ENCODE assay signal across 22 mouse cellular contexts in the genomic region with DNA sequence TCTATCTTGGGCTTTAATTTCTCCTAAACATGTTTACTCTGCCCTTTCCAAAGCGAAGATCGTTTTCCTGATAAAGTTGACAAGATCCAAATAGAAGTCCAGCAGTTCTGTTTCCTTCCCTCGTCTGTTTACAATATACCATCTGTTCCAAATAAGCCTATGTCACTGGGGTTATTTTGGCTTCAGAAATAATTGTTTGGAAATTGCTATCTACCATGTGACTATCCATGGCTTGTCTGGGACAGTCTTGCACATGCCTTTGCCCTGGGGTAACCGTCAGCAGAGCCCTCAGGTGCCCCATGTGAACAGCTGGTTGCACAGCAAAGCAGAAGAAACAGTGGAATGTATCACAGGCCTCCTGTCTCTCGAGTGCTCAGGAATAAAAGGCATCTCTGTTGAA.
DNase-seq lines count a peak whose midpoint lies in the region; ATAC-seq lines count a peak whose summit lies in the region.
"Had no signal": no experiment of that assay in that cellular context is flagged by ENCODE, and none has a peak within 500 bp of the region (broad histone marks: within the 10 kb centered on the region; RNA-seq: fewer than 3 reads in every experiment).

No protein-coding gene starts in this region.

- no peak for ATAC-seq in embryonic facial prominence, embryonic 11.5 days (replicated peaks; ENCODE audit: insufficient number of reproducible peaks, low FRiP score, low TSS enrichment, low read depth)
- no peak for ATAC-seq in hindbrain, embryonic 14.5 days (ENCODE audit: low FRiP score)
- ATAC-seq in hindbrain, embryonic 12.5 days (ENCODE audit: low FRiP score) = no peak
- ATAC-seq in midbrain, embryonic 13.5 days = no peak
- no peak for ATAC-seq in erythroblast, adult 5-6 weeks (replicated peaks; ENCODE audit: low FRiP score, poor library complexity, severe bottlenecking)
- ATAC-seq: intestine, postnatal 0 days had no signal

- DNase-seq in embryonic facial prominence, embryonic 11.5 days (ENCODE audit: low spot score) = peak; percentile 48
- DNase-seq in embryonic facial prominence, embryonic 10.5 days (ENCODE audit: low spot score) = no peak
- DNase-seq in hindbrain, embryonic 14.5 days (ENCODE audit: low spot score) = no peak
- no peak for DNase-seq in midbrain, embryonic 10.5 days (ENCODE audit: low spot score)
- peak; percentile 30 for DNase-seq in lung, postnatal 25 days (ENCODE audit: low spot score)
- DNase-seq: adrenal gland, postnatal 14 days; cerebellum, adult 2 months; cerebellum, postnatal 36 days; embryo, embryonic 11 days; gastrocnemius, postnatal 10 days; kidney, postnatal 25 days; retina, postnatal 1 day; right cerebral cortex, postnatal 25 days; spleen, adult 18-20 months; thymus, postnatal 25 days had no signal

- H3K27me3 ChIP-seq in embryonic facial prominence, embryonic 11.5 days (ENCODE audit: control insufficient read depth, insufficient read depth, low read length) = no peaks in the 10 kb centered on the region
- no peaks in the 10 kb centered on the region for H3K27me3 ChIP-seq in embryonic facial prominence, embryonic 10.5 days (replicated peaks; ENCODE audit: low read depth, poor library complexity, severe bottlenecking)
- no peaks in the 10 kb centered on the region for H3K27me3 ChIP-seq in hindbrain, embryonic 14.5 days (ENCODE audit: control insufficient read depth, insufficient read depth, low read length)
- no peaks in the 10 kb centered on the region for H3K27me3 ChIP-seq in hindbrain, embryonic 12.5 days
- no peaks in the 10 kb centered on the region for H3K27me3 ChIP-seq in midbrain, embryonic 13.5 days
- H3K27me3 ChIP-seq in midbrain, embryonic 10.5 days (ENCODE audit: low read depth, poor library complexity, severe bottlenecking) = no peaks in the 10 kb centered on the region
- H3K27me3 ChIP-seq: embryonic facial prominence, embryonic 15.5 days had no signal

- WGBS in embryonic facial prominence, embryonic 11.5 days = 30% methylated on average over 5 of the region's 5 CpGs
- WGBS in embryonic facial prominence, embryonic 10.5 days = 46% methylated on average over 5 of the region's 5 CpGs
- 43% methylated on average over 5 of the region's 5 CpGs for WGBS in hindbrain, embryonic 14.5 days
- 59% methylated on average over 5 of the region's 5 CpGs for WGBS in hindbrain, embryonic 12.5 days
- 74% methylated on average over 5 of the region's 5 CpGs for WGBS in midbrain, embryonic 13.5 days
- 74% methylated on average over 5 of the region's 5 CpGs for WGBS in midbrain, embryonic 10.5 days

- H3K4me1 ChIP-seq in embryonic facial prominence, embryonic 11.5 days (ENCODE audit: control insufficient read depth, insufficient read depth, low read length) = peaks cover 2% of the 10 kb centered on the region; the same call in 1 of the 2 replicates
- H3K4me1 ChIP-seq in embryonic facial prominence, embryonic 10.5 days = peaks cover 30% of the 10 kb centered on the region
- peaks cover 19% of the 10 kb centered on the region for H3K4me1 ChIP-seq in hindbrain, embryonic 14.5 days (replicated peaks; ENCODE audit: control insufficient read depth, insufficient read depth, low read length)
- peaks cover 17% of the 10 kb centered on the region for H3K4me1 ChIP-seq in hindbrain, embryonic 12.5 days
- H3K4me1 ChIP-seq in midbrain, embryonic 13.5 days (replicated peaks) = peaks cover 12% of the 10 kb centered on the region
- no peaks in the 10 kb centered on the region for H3K4me1 ChIP-seq in midbrain, embryonic 10.5 days

- H3K27ac ChIP-seq in embryonic facial prominence, embryonic 11.5 days (replicated peaks; ENCODE audit: low read depth, low read length) = no peak overlapping the region
- no peak overlapping the region for H3K27ac ChIP-seq in embryonic facial prominence, embryonic 10.5 days (replicated peaks)
- H3K27ac ChIP-seq in hindbrain, embryonic 14.5 days = peak overlapping the region; percentile 64
- H3K27ac ChIP-seq in hindbrain, embryonic 12.5 days = no peak overlapping the region
- 0 out of 2 replicates have a peak overlapping the region, but pooled peaks have one; percentile 30 for H3K27ac ChIP-seq in midbrain, embryonic 13.5 days
- no peak overlapping the region for H3K27ac ChIP-seq in midbrain, embryonic 10.5 days (replicated peaks)
- H3K27ac ChIP-seq: embryonic facial prominence, embryonic 15.5 days had no signal

- no peaks in the 10 kb centered on the region for H3K36me3 ChIP-seq in embryonic facial prominence, embryonic 11.5 days (replicated peaks; ENCODE audit: control insufficient read depth, insufficient read depth, low read depth, low read length)
- peaks cover 11% of the 10 kb centered on the region; the same call in 1 of the 2 replicates for H3K36me3 ChIP-seq in embryonic facial prominence, embryonic 10.5 days (replicated peaks)
- H3K36me3 ChIP-seq in hindbrain, embryonic 14.5 days (replicated peaks; ENCODE audit: control insufficient read depth, insufficient read depth) = no peaks in the 10 kb centered on the region
- H3K36me3 ChIP-seq in hindbrain, embryonic 12.5 days = peaks cover 4% of the 10 kb centered on the region; the same call in 1 of the 2 replicates
- 0 out of 2 replicates have a peak, but pooled peaks cover 6% of the 10 kb centered on the region for H3K36me3 ChIP-seq in midbrain, embryonic 13.5 days
- no peaks in the 10 kb centered on the region for H3K36me3 ChIP-seq in midbrain, embryonic 10.5 days
- H3K36me3 ChIP-seq: embryonic facial prominence, embryonic 15.5 days had no signal

- H3K4me2 ChIP-seq in embryonic facial prominence, embryonic 11.5 days (ENCODE audit: low read depth, low read length) = no peak overlapping the region
- H3K4me2 ChIP-seq in hindbrain, embryonic 14.5 days (replicated peaks) = no peak overlapping the region
- no peak overlapping the region for H3K4me2 ChIP-seq in hindbrain, embryonic 12.5 days (replicated peaks)
- H3K4me2 ChIP-seq in midbrain, embryonic 13.5 days (replicated peaks) = no peak overlapping the region
- H3K4me2 ChIP-seq: embryonic facial prominence, embryonic 15.5 days; heart, embryonic 11.5 days had no signal

- no peak overlapping the region for H3K4me3 ChIP-seq in embryonic facial prominence, embryonic 11.5 days (ENCODE audit: low read depth, low read length)
- H3K4me3 ChIP-seq in embryonic facial prominence, embryonic 10.5 days = no peak overlapping the region
- H3K4me3 ChIP-seq in hindbrain, embryonic 14.5 days (replicated peaks; ENCODE audit: low read length) = no peak overlapping the region
- H3K4me3 ChIP-seq in hindbrain, embryonic 12.5 days = no peak overlapping the region
- H3K4me3 ChIP-seq in midbrain, embryonic 13.5 days (replicated peaks) = no peak overlapping the region
- no peak overlapping the region for H3K4me3 ChIP-seq in midbrain, embryonic 10.5 days
- H3K4me3 ChIP-seq: embryonic facial prominence, embryonic 15.5 days; layer of hippocampus, adult 2 months had no signal

- no peaks in the 10 kb centered on the region for H3K9me3 ChIP-seq in embryonic facial prominence, embryonic 11.5 days (replicated peaks; ENCODE audit: control insufficient read depth, low read length)
- no peaks in the 10 kb centered on the region for H3K9me3 ChIP-seq in embryonic facial prominence, embryonic 10.5 days
- no peaks in the 10 kb centered on the region for H3K9me3 ChIP-seq in hindbrain, embryonic 14.5 days (ENCODE audit: control insufficient read depth, low read length)
- no peaks in the 10 kb centered on the region for H3K9me3 ChIP-seq in hindbrain, embryonic 12.5 days (replicated peaks)
- no peaks in the 10 kb centered on the region for H3K9me3 ChIP-seq in midbrain, embryonic 13.5 days
- H3K9me3 ChIP-seq in midbrain, embryonic 10.5 days (replicated peaks) = no peaks in the 10 kb centered on the region
- H3K9me3 ChIP-seq: embryonic facial prominence, embryonic 15.5 days had no signal

- no peak overlapping the region for H3K9ac ChIP-seq in embryonic facial prominence, embryonic 11.5 days (replicated peaks; ENCODE audit: low read length)
- no peak overlapping the region for H3K9ac ChIP-seq in hindbrain, embryonic 14.5 days
- no peak overlapping the region for H3K9ac ChIP-seq in hindbrain, embryonic 12.5 days
- no peak overlapping the region for H3K9ac ChIP-seq in midbrain, embryonic 13.5 days (replicated peaks)
- H3K9ac ChIP-seq: embryonic facial prominence, embryonic 15.5 days had no signal

Comparison
In these comparisons a context has a peak if more than half of its experiments do, and no peak if none do; other contexts are left out.
1. DNase-seq: peak in embryonic facial prominence, embryonic 11.5 days (single experiment) and lung, postnatal 25 days (single experiment); none in embryonic facial prominence, embryonic 10.5 days (single experiment), hindbrain, embryonic 14.5 days (single experiment) and midbrain, embryonic 10.5 days (single experiment).
2. H3K27ac ChIP-seq: peak in hindbrain, embryonic 14.5 days (single experiment) and midbrain, embryonic 13.5 days (single experiment); none in embryonic facial prominence, embryonic 11.5 days (single experiment), embryonic facial prominence, embryonic 10.5 days (single experiment), hindbrain, embryonic 12.5 days (single experiment) and midbrain, embryonic 10.5 days (single experiment).